Mouse (Mus musculus): ENCODE data around the gene Notch2.
A peak's percentile ranks its signal among the peaks of the same experiment; 100 is the strongest.

The Notch2 gene

GRCm38 (mm10) chr3:98013401-98014281 is at the start of gene Notch2:
Gene Notch2, plus strand, starts transcription at chr3:98013527.
- DNase-seq, result peak; percentile 83

GRCm38 (mm10) chr3:97964878-97965353 is 48.4 kb upstream of the Notch2 start:
- no peak for DNase-seq

- no peak for DNase-seq
Observed at GRCm38 (mm10) chr3:97967627-97968026, 45.7 kb upstream of the Notch2 start.

- DNase-seq, result no peak
Observed at GRCm38 (mm10) chr3:97968191-97968590, 45.1 kb upstream of the Notch2 start.

GRCm38 (mm10) chr3:97969019-97969418 is 44.3 kb upstream of the Notch2 start:
- DNase-seq, result no peak

GRCm38 (mm10) chr3:97971117-97971516 is 42.2 kb upstream of the Notch2 start:
- no peak for DNase-seq

GRCm38 (mm10) chr3:97972200-97972599 is 41.1 kb upstream of the Notch2 start:
- DNase-seq, result no peak

- no peak for DNase-seq
Observed at GRCm38 (mm10) chr3:97972707-97973106, 40.6 kb upstream of the Notch2 start.

GRCm38 (mm10) chr3:97973306-97973705 is 40.0 kb upstream of the Notch2 start:
- no peak for DNase-seq

GRCm38 (mm10) chr3:97974197-97974770 is 39.0 kb upstream of the Notch2 start:
- DNase-seq, result no peak

GRCm38 (mm10) chr3:97976706-97977105 is 36.6 kb upstream of the Notch2 start:
- DNase-seq, result no peak

- no peak for DNase-seq
Observed at GRCm38 (mm10) chr3:97978710-97979109, 34.6 kb upstream of the Notch2 start.

- DNase-seq, result no peak
Observed at GRCm38 (mm10) chr3:97980683-97981327, 32.5 kb upstream of the Notch2 start.

- DNase-seq, result no peak
Observed at GRCm38 (mm10) chr3:97981376-97981906, 31.9 kb upstream of the Notch2 start.

GRCm38 (mm10) chr3:97984870-97985506 is 28.3 kb upstream of the Notch2 start:
- no peak for DNase-seq

GRCm38 (mm10) chr3:97985691-97986090 is 27.6 kb upstream of the Notch2 start:
- no peak for DNase-seq

- DNase-seq, result no peak
Observed at GRCm38 (mm10) chr3:97987153-97987552, 26.2 kb upstream of the Notch2 start.

GRCm38 (mm10) chr3:97988756-97989155 is 24.6 kb upstream of the Notch2 start:
- no peak for DNase-seq

- DNase-seq, result no peak
Observed at GRCm38 (mm10) chr3:97990576-97990975, 22.8 kb upstream of the Notch2 start.

GRCm38 (mm10) chr3:97992289-97992688 is 21.0 kb upstream of the Notch2 start:
- DNase-seq, result no peak

GRCm38 (mm10) chr3:97993196-97993595 is 20.1 kb upstream of the Notch2 start:
- no peak for DNase-seq

- DNase-seq, result no peak
Observed at GRCm38 (mm10) chr3:97993920-97994545, 19.3 kb upstream of the Notch2 start.

Data from cerebellum, adult 11 months (tissue).